Mouse (Mus musculus) hindbrain, embryonic 10.5 days (tissue): ENCODE data around the gene B3gnt8. TPM values are rescaled to one million over a fixed set of nuclear protein-coding genes. Genes with fewer than 3 reads are reported as not detected.

Experiments
- polyA plus RNA-seq: library from polyadenylated mRNA; unstranded; fragments of >200 nt; fragmentation: Nextera tagmentation; extraction: Ambion mirVana; gene quantifications from 2 replicates; pipeline ENCODE4 v1.2.1, GENCODE M21; 2016

Gene B3gnt8
- polyA plus RNA-seq, 1 experiment from 2014 or later = 1.8 TPM

Other genes with a start within 250 kb of the B3gnt8 start
- gene Lipe, start 227.9 kb upstream of the B3gnt8 start, polyA plus RNA-seq = 6.0 and 8.6 TPM in 2 replicates
- 0.45 and 0.63 TPM in 2 replicates for gene Cxcl17, start 213.8 kb upstream of the B3gnt8 start, polyA plus RNA-seq
- 0.92 and 2.2 TPM in 2 replicates for gene Ceacam1, start 149.1 kb upstream of the B3gnt8 start, polyA plus RNA-seq
- not detected in 2 replicates for gene Ceacam2, start 86.8 kb upstream of the B3gnt8 start, polyA plus RNA-seq
- not detected in 2 replicates for gene Erich4, start 10.8 kb upstream of the B3gnt8 start, polyA plus RNA-seq
- 26.3 and 29.6 TPM in 2 replicates for gene Dmac2, start 7.2 kb upstream of the B3gnt8 start, polyA plus RNA-seq
- 45.3 and 49.4 TPM in 2 replicates for gene Bckdha, start 32.3 kb downstream of the B3gnt8 start, polyA plus RNA-seq
- 75.6 and 76.4 TPM in 2 replicates for gene Exosc5, start 32.5 kb downstream of the B3gnt8 start, polyA plus RNA-seq
- 3.1 and 3.2 TPM in 2 replicates for gene Tmem91, start 48.5 kb downstream of the B3gnt8 start, polyA plus RNA-seq
- 38.3 and 44.6 TPM in 2 replicates for gene B9d2, start 54.1 kb downstream of the B3gnt8 start, polyA plus RNA-seq
- 0.81 and 2.1 TPM in 2 replicates for gene Tgfb1, start 60.3 kb downstream of the B3gnt8 start, polyA plus RNA-seq
- 32.4 and 44.0 TPM in 2 replicates for gene Ccdc97, start 92.4 kb downstream of the B3gnt8 start, polyA plus RNA-seq
- 60.5 and 61.6 TPM in 2 replicates for gene Hnrnpul1, start 128.1 kb downstream of the B3gnt8 start, polyA plus RNA-seq
- gene Axl, start 162.1 kb downstream of the B3gnt8 start, polyA plus RNA-seq = 15.0 and 18.4 TPM in 2 replicates
- 0.44 and 0.46 TPM in 2 replicates for gene Cyp2s1, start 190.3 kb downstream of the B3gnt8 start, polyA plus RNA-seq